Mouse (Mus musculus): ENCODE measurements at regions not wholly inside any gene's neighbourhood (a gene's known extent, or its start where the extent isn't known, plus 50 kb on each side); places are given as distances from the start of the nearest gene placed in this dataset.

DNA sequence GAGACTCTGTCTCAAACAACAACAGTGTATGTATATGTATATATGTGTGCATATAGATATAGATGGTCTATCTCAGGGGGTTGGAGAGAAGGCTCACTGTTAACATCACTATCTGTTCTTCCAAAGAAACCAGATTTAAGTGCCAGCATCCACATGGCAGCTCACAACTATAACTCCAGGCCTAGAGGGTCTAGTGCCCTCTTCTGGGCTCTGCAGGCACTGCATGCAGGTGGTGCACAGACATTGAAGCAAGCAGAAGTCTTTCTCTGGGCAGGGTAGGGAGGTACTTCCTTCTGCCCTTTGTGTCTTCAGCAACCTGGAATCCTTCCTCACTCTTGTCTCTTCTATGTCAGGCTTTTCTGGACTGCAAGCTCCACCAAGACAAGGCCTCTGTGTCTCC, 50.1 kb upstream of the Gm11733 start:
- Histone ChIP-seq H3K36me3 (ENCODE audit: control insufficient read depth, insufficient read depth, low read length) (no peaks in the 10 kb centered on the region), H3K4me1 (ENCODE audit: control insufficient read depth, insufficient read depth, low read depth, low read length) (peaks cover 34% of the 10 kb centered on the region)

More for the DNA sequence above, 50.1 kb upstream of the Gm11733 start:
- no peak overlapping the region for H3K27ac ChIP-seq (ENCODE audit: low read depth, low read length)
- ATAC-seq: no peak
- no peak overlapping the region for H3K9ac ChIP-seq (ENCODE audit: low read depth, low read length)
- H3K4me2 ChIP-seq (ENCODE audit: low read length): no peak overlapping the region
- no peaks in the 10 kb centered on the region for H3K27me3 ChIP-seq (replicated peaks; ENCODE audit: control insufficient read depth, insufficient read depth, low read length)
- no peak overlapping the region for H3K4me3 ChIP-seq (ENCODE audit: low read length)
- H3K9me3 ChIP-seq (ENCODE audit: control insufficient read depth, low read length): no peaks in the 10 kb centered on the region

Data from hindbrain, embryonic 16.5 days (tissue).